Mouse (Mus musculus) left cerebral cortex, postnatal 10 days (tissue): ENCODE results near the gene Zfp990. TPM values are rescaled to one million over a fixed set of nuclear protein-coding genes. Genes with fewer than 3 reads are reported as not detected.
"Not testable (repeated sequence)": the region's sequence is repeated elsewhere in the genome, so short reads cannot be mapped to it uniquely, and the experiment has no call there.

ENCODE experiments used
- DNase-seq, 2 experiments: peaks; one replicate each; pipeline ENCODE4 v3.0.0; 2021 to 2022; ENCODE audit warnings: low spot score in 2 of 2, mixed read lengths in 1 of 2; ENCODE audit errors: extremely low spot score in 1 of 2
- intact Hi-C: fragments of 180-260 bp; cut with DNase I; formaldehyde crosslinking; loops from one replicate; pipeline ENCODE4 v1.15.1; 2025
- total RNA-seq, 2 experiments: library from RNA; stranded (reverse); gene quantifications; 2 replicates each; pipeline ENCODE4 v1.2.3; 2021

Gene Zfp990
- total RNA-seq, 2 experiments from 2014 or later: 0.90 to 1.2 TPM

DNA sequence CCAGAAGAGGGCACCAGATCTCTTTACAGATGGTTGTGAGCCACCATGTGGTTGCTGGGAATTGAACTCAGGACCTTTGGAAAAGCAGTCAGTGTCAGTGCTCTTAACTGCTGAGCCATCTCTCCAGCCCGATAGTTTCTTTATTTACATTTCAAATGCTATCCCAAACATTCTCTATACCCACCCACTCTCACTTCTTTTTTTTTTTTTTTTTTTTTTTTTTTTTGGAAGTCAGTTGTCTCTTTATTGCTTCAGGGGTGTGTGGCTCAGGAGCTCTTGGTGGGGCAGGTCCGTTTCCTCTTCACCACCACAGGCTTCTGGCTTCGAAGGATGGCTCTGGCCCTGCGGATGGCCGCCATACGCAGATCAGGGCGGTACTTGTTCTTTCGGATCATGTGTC is 66.1 kb downstream of the Zfp990 start:
- intact Hi-C loops, DNase-seq: not testable (repeated sequence)

DNA sequence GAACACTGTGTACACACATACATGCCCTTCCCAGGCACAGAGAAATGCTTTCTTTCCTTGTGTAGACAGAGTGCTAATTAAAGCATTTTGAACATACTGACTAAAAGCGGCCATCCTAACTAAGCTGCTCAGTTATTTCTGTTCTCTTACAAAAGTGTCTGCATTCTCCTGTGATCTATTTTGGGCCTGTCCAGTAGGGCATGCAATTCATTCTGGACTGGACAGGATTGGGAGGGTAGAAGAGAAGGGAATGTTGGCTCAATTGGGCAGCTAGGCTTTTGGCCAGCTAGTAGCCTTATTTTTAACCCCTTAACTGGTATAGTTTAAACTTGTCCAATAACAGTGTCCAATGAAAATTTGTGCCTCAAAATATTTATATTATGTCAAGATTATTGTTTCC is 69.8 kb downstream of the Zfp990 start:
- not testable (repeated sequence) for DNase-seq
- intact Hi-C loops: loop anchor here (2.0 kb wide), 1 partner anchor 172 kb away; no protein-coding TSS in a partner anchor

GRCm38 (mm10) chr4:145585078-145585477 is 74.5 kb downstream of the Zfp990 start, which contains the start of gene Gm13212:
Gm13212 (plus strand) TSS chr4:145585166.
- DNase-seq: peak in 1 of 2 experiments; percentile 17

DNA sequence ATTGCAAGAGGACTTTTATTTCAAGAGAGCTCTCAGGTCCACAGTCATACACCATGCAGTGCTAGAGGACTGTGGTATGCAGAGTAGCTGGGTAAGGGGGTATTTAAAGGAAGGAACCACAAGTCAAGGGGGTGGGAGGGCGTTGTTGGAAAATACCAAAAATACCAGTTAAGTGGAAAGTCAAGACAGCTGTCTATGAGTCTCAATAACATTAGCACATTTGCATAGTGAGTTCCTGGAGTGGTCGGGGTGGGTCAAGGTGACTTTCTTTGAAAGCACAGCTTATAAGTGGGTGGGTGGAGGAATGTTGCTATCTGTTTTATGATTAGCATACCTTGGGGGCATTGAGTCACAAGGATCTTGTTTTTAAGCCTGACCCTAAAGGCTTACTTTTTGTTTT is 75.5 kb downstream of the Zfp990 start:
- intact Hi-C loops, DNase-seq: not testable (repeated sequence)

More at GRCm38 (mm10) chr4:145585078-145585477, 74.5 kb downstream of the Zfp990 start, which contains the start of gene Gm13212:
- intact Hi-C loops: not testable (repeated sequence)

Other genes starting within 250 kb of the Zfp990 start
- gene Tnfrsf8, start 195.6 kb upstream of the Zfp990 start, total RNA-seq: under 1 TPM; 0.83 to 0.99 TPM
- gene Gm13212, start 74.4 kb downstream of the Zfp990 start, total RNA-seq: under 1 TPM; 0.17 to 0.34 TPM
- gene Zfp980, start 159.9 kb downstream of the Zfp990 start, total RNA-seq: under 1 TPM in 1 of 2 experiments, not detected in 1; 0.18 TPM